Comparison of ENCODE assay signal across 8 mouse cellular contexts in genomic region chr7:127770039-127770905, GRCm38 (mm10). TPM values are rescaled to one million over a fixed set of nuclear protein-coding genes. Genes with fewer than 3 reads are reported as not detected.
DNase-seq lines count a peak whose midpoint lies in the region; ATAC-seq and TF ChIP-seq lines count a peak whose summit lies in the region.

No protein-coding gene starts in this region.

- H3K4me3 ChIP-seq in lung, postnatal 0 days (ENCODE audit: low read depth, low read length), result peak overlapping the region; percentile 81
- H3K4me3 ChIP-seq in heart, postnatal 0 days (ENCODE audit: low read depth, low read length), result peak overlapping the region; percentile 69
- peak overlapping the region; percentile 74 for H3K4me3 ChIP-seq in liver, postnatal 0 days (ENCODE audit: low read depth, low read length)

- H3K9ac ChIP-seq in lung, postnatal 0 days (replicated peaks; ENCODE audit: low read depth), result peak overlapping the region; percentile 87
- peak overlapping the region; percentile 86 for H3K9ac ChIP-seq in heart, postnatal 0 days (replicated peaks; ENCODE audit: low read depth, low read length)
- peak overlapping the region; percentile 88 for H3K9ac ChIP-seq in liver, postnatal 0 days (replicated peaks)

- no peaks in the 10 kb centered on the region for H3K9me3 ChIP-seq in lung, postnatal 0 days (ENCODE audit: low read length)
- no peaks in the 10 kb centered on the region for H3K9me3 ChIP-seq in heart, postnatal 0 days (replicated peaks; ENCODE audit: control insufficient read depth, low read length)
- no peaks in the 10 kb centered on the region for H3K9me3 ChIP-seq in liver, postnatal 0 days (ENCODE audit: low read length)

- peaks cover 10% of the 10 kb centered on the region for H3K4me1 ChIP-seq in lung, postnatal 0 days (ENCODE audit: insufficient read depth, low read depth, low read length)
- H3K4me1 ChIP-seq in heart, postnatal 0 days (ENCODE audit: control insufficient read depth, insufficient read depth), result peaks cover 12% of the 10 kb centered on the region
- H3K4me1 ChIP-seq in liver, postnatal 0 days (ENCODE audit: insufficient read depth), result peaks cover 37% of the 10 kb centered on the region

- peak; percentile 24 for DNase-seq in lung, postnatal 0 days (ENCODE audit: low spot score)
- DNase-seq in lung, postnatal 25 days (ENCODE audit: low spot score), result no peak
- no peak for DNase-seq in heart, postnatal 0 days (ENCODE audit: low spot score)
- DNase-seq in liver, postnatal 0 days, result no peak
- DNase-seq in adipocyte (ENCODE audit: low spot score), result no peak
- DNase-seq in right cerebral cortex, postnatal 4 days, result no peak
- DNase-seq in left cerebral cortex, postnatal 25 days (ENCODE audit: low spot score in 2 of 2), result no peak

- 0 out of 2 replicates have a peak, but pooled peaks have one; percentile 2 for TF ChIP-seq EP300 in lung, postnatal 0 days (IDR thresholded peaks at IDR 0.05)
- no peak for TF ChIP-seq EP300 in heart, postnatal 0 days (IDR thresholded peaks at IDR 0.05; ENCODE audit: low read depth)
- no peak for TF ChIP-seq EP300 in liver, postnatal 0 days (IDR thresholded peaks at IDR 0.05; ENCODE audit: low read depth)

- peak; percentile 9 for ATAC-seq in lung, postnatal 0 days
- ATAC-seq in common myeloid progenitor, adult 5-6 weeks (replicated peaks; ENCODE audit: low read depth, poor library complexity, severe bottlenecking), result peak; percentile 9; the same call in 1 of the 2 replicates
- ATAC-seq in heart, postnatal 0 days (ENCODE audit: insufficient read depth, low read depth), result peak; percentile 10; the same call in 1 of the 2 replicates
- ATAC-seq in liver, postnatal 0 days, result peak; percentile 8

- H3K27me3 ChIP-seq in lung, postnatal 0 days (replicated peaks; ENCODE audit: insufficient read depth, low read length), result no peaks in the 10 kb centered on the region
- no peaks in the 10 kb centered on the region for H3K27me3 ChIP-seq in heart, postnatal 0 days (ENCODE audit: control insufficient read depth, insufficient read depth, low read length)
- H3K27me3 ChIP-seq in liver, postnatal 0 days (ENCODE audit: insufficient read depth, low read length), result no peaks in the 10 kb centered on the region

- peak overlapping the region; percentile 93 for H3K27ac ChIP-seq in lung, postnatal 0 days (ENCODE audit: low read length)
- H3K27ac ChIP-seq in heart, postnatal 0 days (ENCODE audit: low read depth), result peak overlapping the region; percentile 85
- peak overlapping the region; percentile 95 for H3K27ac ChIP-seq in liver, postnatal 0 days (ENCODE audit: low read depth)

- 1% methylated on average over 27 of the region's 27 CpGs for WGBS in lung, postnatal 0 days
- 4% methylated on average over 27 of the region's 27 CpGs for WGBS in heart, postnatal 0 days
- WGBS in liver, postnatal 0 days (ENCODE audit: insufficient replicate concordance), result under 1% methylated on average over 27 of the region's 27 CpGs

- no peak for TF ChIP-seq CTCF in lung, postnatal 0 days (IDR thresholded peaks at IDR 0.05)
- no peak for TF ChIP-seq CTCF in heart, postnatal 0 days (IDR thresholded peaks at IDR 0.05; ENCODE audit: low read depth)
- TF ChIP-seq CTCF in liver, postnatal 0 days (IDR thresholded peaks at IDR 0.05; ENCODE audit: low read depth), result no peak

- intact Hi-C loops in left cerebral cortex, postnatal 25 days (cut with DNase I), result loop anchor here (5.0 kb wide), 1 partner anchor 167 kb away; no protein-coding TSS in a partner anchor

- no peaks in the 10 kb centered on the region for H3K36me3 ChIP-seq in lung, postnatal 0 days (ENCODE audit: insufficient read depth, low read length)
- peaks cover 16% of the 10 kb centered on the region for H3K36me3 ChIP-seq in heart, postnatal 0 days (replicated peaks; ENCODE audit: control insufficient read depth, insufficient read depth, low read length)
- H3K36me3 ChIP-seq in liver, postnatal 0 days (replicated peaks; ENCODE audit: insufficient read depth, low read length), result no peaks in the 10 kb centered on the region

- peak overlapping the region; percentile 95 for H3K4me2 ChIP-seq in lung, postnatal 0 days (replicated peaks; ENCODE audit: low read depth, low read length)
- H3K4me2 ChIP-seq in heart, postnatal 0 days (ENCODE audit: low read depth, low read length), result peak overlapping the region; percentile 82
- peak overlapping the region; percentile 79 for H3K4me2 ChIP-seq in liver, postnatal 0 days (ENCODE audit: low read depth, low read length)

RNA-seq across cellular contexts. Expression of gene Orai3, which starts 0.7 kb away (rescaled TPM):
- polyA plus RNA-seq in lung, postnatal 0 days (2015; fragmentation: Nextera tagmentation; extraction: Ambion mirVana), result 38.5 and 42.8 TPM in 2 replicates
- 24.5 and 40.6 TPM in 2 replicates for total RNA-seq in common myeloid progenitor, adult 5-6 weeks (2017)
- 31.8 and 38.9 TPM in 2 replicates for total RNA-seq in heart, postnatal 0 days (2014; rRNA removed; ENCODE audit: low replicate concordance)
- 17.3 and 17.6 TPM in 2 replicates for polyA plus RNA-seq in heart, postnatal 0 days (2015; fragmentation: Nextera tagmentation; extraction: Ambion mirVana)
- 19.2 and 21.1 TPM in 2 replicates for polyA plus RNA-seq in liver, postnatal 0 days (2015; fragmentation: Nextera tagmentation; extraction: Ambion mirVana)
- total RNA-seq in left cerebral cortex, postnatal 25 days (2021), result 10 to 100 TPM; 23.1 to 23.7 TPM

RNA-seq across cellular contexts. Expression of gene Setd1a, which starts 6.2 kb away (rescaled TPM):
- polyA plus RNA-seq in lung, postnatal 0 days (2015; fragmentation: Nextera tagmentation; extraction: Ambion mirVana), result 10.5 and 11.0 TPM in 2 replicates
- 15.1 and 16.6 TPM in 2 replicates for total RNA-seq in common myeloid progenitor, adult 5-6 weeks (2017)
- 7.5 and 14.4 TPM in 2 replicates for total RNA-seq in heart, postnatal 0 days (2014; rRNA removed; ENCODE audit: low replicate concordance)
- 6.0 and 7.6 TPM in 2 replicates for polyA plus RNA-seq in heart, postnatal 0 days (2015; fragmentation: Nextera tagmentation; extraction: Ambion mirVana)
- polyA plus RNA-seq in liver, postnatal 0 days (2015; fragmentation: Nextera tagmentation; extraction: Ambion mirVana), result 5.5 and 7.3 TPM in 2 replicates
- 10 to 100 TPM; 42.3 to 43.4 TPM for total RNA-seq in left cerebral cortex, postnatal 25 days (2021)

RNA-seq across cellular contexts. Expression of gene Gm49388, which starts 15.1 kb away (rescaled TPM):
- not detected in 2 replicates for polyA plus RNA-seq in lung, postnatal 0 days (2015; fragmentation: Nextera tagmentation; extraction: Ambion mirVana)
- total RNA-seq in common myeloid progenitor, adult 5-6 weeks (2017), result 1.4 TPM in 1 of 2 replicates, not detected in the other
- total RNA-seq in heart, postnatal 0 days (2014; rRNA removed; ENCODE audit: low replicate concordance), result not detected in 2 replicates
- polyA plus RNA-seq in heart, postnatal 0 days (2015; fragmentation: Nextera tagmentation; extraction: Ambion mirVana), result not detected in 2 replicates
- 0.26 TPM in 1 of 2 replicates, not detected in the other for polyA plus RNA-seq in liver, postnatal 0 days (2015; fragmentation: Nextera tagmentation; extraction: Ambion mirVana)
- total RNA-seq in left cerebral cortex, postnatal 25 days (2021), result 1 to 10 TPM; 3.5 to 4.5 TPM

RNA-seq across cellular contexts. Expression of gene Fbxl19, which starts 25.9 kb away (rescaled TPM):
- 1.6 TPM in 2 replicates for polyA plus RNA-seq in lung, postnatal 0 days (2015; fragmentation: Nextera tagmentation; extraction: Ambion mirVana)
- total RNA-seq in common myeloid progenitor, adult 5-6 weeks (2017), result 14.6 and 21.4 TPM in 2 replicates
- 8.9 and 21.6 TPM in 2 replicates for total RNA-seq in heart, postnatal 0 days (2014; rRNA removed; ENCODE audit: low replicate concordance)
- 0.42 and 0.56 TPM in 2 replicates for polyA plus RNA-seq in heart, postnatal 0 days (2015; fragmentation: Nextera tagmentation; extraction: Ambion mirVana)
- polyA plus RNA-seq in liver, postnatal 0 days (2015; fragmentation: Nextera tagmentation; extraction: Ambion mirVana), result 1.6 and 1.9 TPM in 2 replicates
- total RNA-seq in left cerebral cortex, postnatal 25 days (2021), result 10 to 100 TPM; 81.3 to 88.2 TPM

RNA-seq across cellular contexts. Expression of gene Hsd3b7, which starts 30.1 kb away (rescaled TPM):
- polyA plus RNA-seq in lung, postnatal 0 days (2015; fragmentation: Nextera tagmentation; extraction: Ambion mirVana), result 52.8 and 55.8 TPM in 2 replicates
- 36.7 and 52.3 TPM in 2 replicates for total RNA-seq in common myeloid progenitor, adult 5-6 weeks (2017)
- 36.1 and 47.4 TPM in 2 replicates for total RNA-seq in heart, postnatal 0 days (2014; rRNA removed; ENCODE audit: low replicate concordance)
- 23.3 and 27.4 TPM in 2 replicates for polyA plus RNA-seq in heart, postnatal 0 days (2015; fragmentation: Nextera tagmentation; extraction: Ambion mirVana)
- 218 and 224 TPM in 2 replicates for polyA plus RNA-seq in liver, postnatal 0 days (2015; fragmentation: Nextera tagmentation; extraction: Ambion mirVana)
- 1 to 10 TPM; 3.6 to 6.8 TPM for total RNA-seq in left cerebral cortex, postnatal 25 days (2021)
